Mouse (Mus musculus): Measurements from ENCODE around the gene Sppl3. TPM values are rescaled to one million over a fixed set of nuclear protein-coding genes. Genes with fewer than 3 reads are reported as not detected.

The Sppl3 gene
- total RNA-seq, 1 experiment = 56.1 TPM

GRCm38 (mm10) chr5:115117467-115117866 lies 106.5 kb downstream of the Sppl3 start:
- TF ChIP-seq MAFK (IDR thresholded peaks at IDR 0.05; ENCODE audit: insufficient read depth, low read depth, low read length) = no peak
- no peak for TF ChIP-seq CHD2 (IDR thresholded peaks at IDR 0.05; ENCODE audit: low read depth, low read length)
- TF ChIP-seq HCFC1 (IDR thresholded peaks at IDR 0.05; ENCODE audit: borderline replicate concordance, insufficient read depth, low read length) = no peak
- no peak for TF ChIP-seq ZNF384 (IDR thresholded peaks at IDR 0.05; ENCODE audit: low read depth, low read length)
- no peak for TF ChIP-seq ZC3H11A (IDR thresholded peaks at IDR 0.05; ENCODE audit: borderline replicate concordance, low read depth, low read length)
- H3K4me1 ChIP-seq (ENCODE audit: control insufficient read depth in 2 of 2, insufficient read depth in 2 of 2, low read length in 2 of 2, poor library complexity in 1 of 2) = peaks cover 3 to 10% of the 10 kb centered on the region in 2 experiments; a peak in 2 of 4 replicates
- H3K36me3 ChIP-seq (ENCODE audit: control insufficient read depth, insufficient read depth, low read length, poor library complexity, severe bottlenecking) = peaks cover 2% of the 10 kb centered on the region; the same call in 1 of the 2 replicates
- in situ Hi-C loops (cut with MboI; ENCODE audit: low sequenced_read_pairs in 2 of 2, unreplicated experiment in 2 of 2) = no loop called here
- DNase-seq (ENCODE audit: low read depth, low spot score) = no peak
- no peak overlapping the region for H3K27ac ChIP-seq (ENCODE audit: insufficient read depth, low read depth, low read length, poor library complexity, severe bottlenecking)
- no peak overlapping the region for H3K4me3 ChIP-seq (ENCODE audit: insufficient read depth in 1 of 2, low read depth in 1 of 2, low read length in 2 of 2, poor library complexity in 1 of 2, severe bottlenecking in 1 of 2)
- no peaks in the 10 kb centered on the region for H3K9me3 ChIP-seq (ENCODE audit: control insufficient read depth, insufficient read depth, low read depth, low read length)
- H3K9ac ChIP-seq (ENCODE audit: insufficient read depth, low read depth, low read length, poor library complexity, severe bottlenecking) = no peak overlapping the region

GRCm38 (mm10) chr5:115118961-115119570 lies 108.1 kb downstream of the Sppl3 start, which contains the start of gene Acads:
Acads (minus strand) TSS chr5:115119346.
- TF ChIP-seq HCFC1 (IDR thresholded peaks at IDR 0.05; ENCODE audit: borderline replicate concordance, insufficient read depth, low read length) (0 out of 2 replicates have a peak, but pooled peaks have one; percentile 31), CHD2 (IDR thresholded peaks at IDR 0.05; ENCODE audit: low read depth, low read length) (no peak)
- DNase-seq (ENCODE audit: low read depth, low spot score) = peak; percentile 73
- peak within 1 kb of the TSS; percentile 75 for H3K9ac ChIP-seq (ENCODE audit: insufficient read depth, low read depth, low read length, poor library complexity, severe bottlenecking)
- in situ Hi-C loops (cut with MboI; ENCODE audit: low sequenced_read_pairs in 2 of 2, unreplicated experiment in 2 of 2) = no loop called here
- H3K36me3 ChIP-seq (ENCODE audit: control insufficient read depth, insufficient read depth, low read length, poor library complexity, severe bottlenecking) = peaks cover 4% of the 10 kb centered on the region
- peaks cover 3 to 4% of the 10 kb centered on the region in 2 experiments; a peak in 2 of 4 replicates for H3K4me1 ChIP-seq (ENCODE audit: control insufficient read depth in 2 of 2, insufficient read depth in 2 of 2, low read length in 2 of 2, poor library complexity in 1 of 2)
- H3K9me3 ChIP-seq (ENCODE audit: control insufficient read depth, insufficient read depth, low read depth, low read length) = no peaks in the 10 kb centered on the region
- peak within 1 kb of the TSS; percentile 83 to 98 for H3K4me3 ChIP-seq (ENCODE audit: insufficient read depth in 1 of 2, low read depth in 1 of 2, low read length in 2 of 2, poor library complexity in 1 of 2, severe bottlenecking in 1 of 2)
- H3K27ac ChIP-seq (ENCODE audit: insufficient read depth, low read depth, low read length, poor library complexity, severe bottlenecking) = no peak within 1 kb of the TSS; the same call in 1 of the 2 replicates

GRCm38 (mm10) chr5:115120978-115121377 lies 110.0 kb downstream of the Sppl3 start:
- Histone ChIP-seq H3K27ac (ENCODE audit: insufficient read depth, low read depth, low read length, poor library complexity, severe bottlenecking) (no peak overlapping the region), H3K4me1 (ENCODE audit: control insufficient read depth in 2 of 2, insufficient read depth in 2 of 2, low read length in 2 of 2, poor library complexity in 1 of 2) (0 out of 4 replicates have a peak, but pooled peaks cover 2 to 3% of the 10 kb centered on the region in 2 experiments), H3K36me3 (ENCODE audit: control insufficient read depth, insufficient read depth, low read length, poor library complexity, severe bottlenecking) (peaks cover 16% of the 10 kb centered on the region), H3K9ac (ENCODE audit: insufficient read depth, low read depth, low read length, poor library complexity, severe bottlenecking) (no peak overlapping the region), H3K9me3 (ENCODE audit: control insufficient read depth, insufficient read depth, low read depth, low read length) (no peaks in the 10 kb centered on the region), H3K4me3 (ENCODE audit: insufficient read depth in 1 of 2, low read depth in 1 of 2, low read length in 2 of 2, poor library complexity in 1 of 2, severe bottlenecking in 1 of 2) (no peak overlapping the region)
- no peak for DNase-seq (ENCODE audit: low read depth, low spot score)
- in situ Hi-C loops (cut with MboI; ENCODE audit: low sequenced_read_pairs in 2 of 2, unreplicated experiment in 2 of 2) = no loop called here
- TF ChIP-seq ZC3H11A (IDR thresholded peaks at IDR 0.05; ENCODE audit: borderline replicate concordance, low read depth, low read length) (no peak), MAFK (IDR thresholded peaks at IDR 0.05; ENCODE audit: insufficient read depth, low read depth, low read length) (no peak), HCFC1 (IDR thresholded peaks at IDR 0.05; ENCODE audit: borderline replicate concordance, insufficient read depth, low read length) (no peak), ZNF384 (IDR thresholded peaks at IDR 0.05; ENCODE audit: low read depth, low read length) (no peak), CHD2 (IDR thresholded peaks at IDR 0.05; ENCODE audit: low read depth, low read length) (no peak)

- in situ Hi-C loops (cut with MboI; ENCODE audit: low sequenced_read_pairs in 2 of 2, unreplicated experiment in 2 of 2) = no loop called here
- H3K27ac ChIP-seq (ENCODE audit: insufficient read depth, low read depth, low read length, poor library complexity, severe bottlenecking) = no peak overlapping the region
- no peak overlapping the region for H3K4me3 ChIP-seq (ENCODE audit: insufficient read depth in 1 of 2, low read depth in 1 of 2, low read length in 2 of 2, poor library complexity in 1 of 2, severe bottlenecking in 1 of 2)
- H3K4me1 ChIP-seq (ENCODE audit: control insufficient read depth in 2 of 2, insufficient read depth in 2 of 2, low read length in 2 of 2, poor library complexity in 1 of 2) = peaks cover 1 to 3% of the 10 kb centered on the region in 2 experiments; a peak in 1 of 4 replicates
- H3K9me3 ChIP-seq (ENCODE audit: control insufficient read depth, insufficient read depth, low read depth, low read length) = no peaks in the 10 kb centered on the region
- no peak overlapping the region for H3K9ac ChIP-seq (ENCODE audit: insufficient read depth, low read depth, low read length, poor library complexity, severe bottlenecking)
- H3K36me3 ChIP-seq (ENCODE audit: control insufficient read depth, insufficient read depth, low read length, poor library complexity, severe bottlenecking) = peaks cover 41% of the 10 kb centered on the region
- TF ChIP-seq ZNF384 (IDR thresholded peaks at IDR 0.05; ENCODE audit: low read depth, low read length) (no peak), ZC3H11A (IDR thresholded peaks at IDR 0.05; ENCODE audit: borderline replicate concordance, low read depth, low read length) (no peak), CHD2 (IDR thresholded peaks at IDR 0.05; ENCODE audit: low read depth, low read length) (no peak), MAFK (IDR thresholded peaks at IDR 0.05; ENCODE audit: insufficient read depth, low read depth, low read length) (no peak), HCFC1 (IDR thresholded peaks at IDR 0.05; ENCODE audit: borderline replicate concordance, insufficient read depth, low read length) (no peak)
- DNase-seq (ENCODE audit: low read depth, low spot score) = no peak
Measured at GRCm38 (mm10) chr5:115124690-115125089, 113.8 kb downstream of the Sppl3 start.
